Mouse (Mus musculus): ENCODE measurements at regions not wholly inside any gene's neighbourhood (a gene's known extent, or its start where the extent isn't known, plus 50 kb on each side); places are given as distances from the start of the nearest gene placed in this dataset.

DNA sequence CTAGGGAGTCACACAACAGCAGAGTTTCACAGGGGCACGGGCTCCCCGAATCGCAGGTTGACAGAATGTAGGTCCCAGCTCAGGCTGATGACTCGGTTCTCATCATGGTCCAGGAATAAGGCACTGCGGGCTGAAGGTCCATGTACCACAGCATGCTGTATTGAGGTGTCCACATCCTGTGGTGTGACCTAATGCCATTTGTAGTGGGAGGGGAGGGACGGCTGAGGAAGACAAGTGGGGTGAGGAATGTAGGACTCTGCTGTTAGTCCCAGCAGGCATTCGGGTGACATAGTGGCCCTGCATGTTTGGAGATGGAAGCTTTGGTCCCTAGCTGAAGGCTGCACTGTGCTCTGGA lies 84.5 kb upstream of the Zc3h12a start:
- no peak for DNase-seq (ENCODE audit: low spot score)
- Histone ChIP-seq H3K4me2 (ENCODE audit: low read depth, low read length) (no peak overlapping the region), H3K27me3 (replicated peaks; ENCODE audit: control insufficient read depth, insufficient read depth, low read length) (no peaks in the 10 kb centered on the region), H3K27ac (replicated peaks; ENCODE audit: low read depth, low read length) (no peak overlapping the region), H3K9me3 (ENCODE audit: control insufficient read depth, low read length) (0 out of 2 replicates have a peak, but pooled peaks cover 11% of the 10 kb centered on the region), H3K9ac (ENCODE audit: low read depth, low read length) (no peak overlapping the region), H3K36me3 (ENCODE audit: control insufficient read depth, insufficient read depth, low read length) (no peaks in the 10 kb centered on the region), H3K4me1 (ENCODE audit: control insufficient read depth, insufficient read depth, low read length) (peaks cover 5% of the 10 kb centered on the region; the same call in 1 of the 2 replicates), H3K4me3 (ENCODE audit: low read depth, low read length) (no peak overlapping the region)
- WGBS, result 46% methylated on average over 7 of the region's 7 CpGs
- no peak for ATAC-seq (ENCODE audit: low read depth)

DNA sequence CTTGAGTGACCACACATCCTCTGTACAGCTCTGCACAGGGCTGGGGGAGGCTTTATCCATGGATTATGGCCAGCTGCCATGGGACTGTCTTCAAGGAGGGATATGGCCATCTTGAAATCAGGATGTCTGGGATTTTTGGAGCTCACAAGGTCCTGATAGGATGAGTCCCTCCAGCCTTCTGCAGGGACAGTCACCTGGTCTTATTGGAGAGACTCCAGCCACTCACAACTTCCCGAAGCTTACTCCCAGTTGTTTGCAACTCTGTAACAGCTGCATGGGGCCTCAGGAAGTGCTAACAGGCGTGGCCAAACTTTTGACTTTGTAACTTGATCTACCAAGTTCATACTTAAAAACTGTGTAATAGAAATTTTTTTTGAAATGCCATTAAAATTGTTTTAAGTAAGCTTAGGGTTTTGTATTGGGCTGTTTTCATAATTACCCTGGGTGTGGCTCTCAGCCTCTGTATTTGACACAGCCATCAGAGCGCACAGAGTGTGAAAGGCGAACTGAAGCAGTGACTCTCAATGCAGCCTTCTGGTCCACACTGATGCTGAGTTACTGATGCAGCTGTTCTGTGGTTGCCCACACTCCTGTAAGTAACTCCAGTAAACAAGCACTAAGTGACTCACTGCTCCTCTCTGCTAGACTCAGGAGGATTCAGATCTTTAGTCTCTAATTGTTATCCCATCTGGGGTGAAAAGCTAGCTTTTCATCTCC lies 84.0 kb upstream of the Zc3h12a start:
- 0 out of 2 replicates have a peak, but pooled peaks cover 11% of the 10 kb centered on the region for H3K9me3 ChIP-seq (ENCODE audit: control insufficient read depth, low read length)
- DNase-seq (ENCODE audit: low spot score) (peak; percentile 74), ATAC-seq (ENCODE audit: low read depth) (peak; percentile 84)

DNA sequence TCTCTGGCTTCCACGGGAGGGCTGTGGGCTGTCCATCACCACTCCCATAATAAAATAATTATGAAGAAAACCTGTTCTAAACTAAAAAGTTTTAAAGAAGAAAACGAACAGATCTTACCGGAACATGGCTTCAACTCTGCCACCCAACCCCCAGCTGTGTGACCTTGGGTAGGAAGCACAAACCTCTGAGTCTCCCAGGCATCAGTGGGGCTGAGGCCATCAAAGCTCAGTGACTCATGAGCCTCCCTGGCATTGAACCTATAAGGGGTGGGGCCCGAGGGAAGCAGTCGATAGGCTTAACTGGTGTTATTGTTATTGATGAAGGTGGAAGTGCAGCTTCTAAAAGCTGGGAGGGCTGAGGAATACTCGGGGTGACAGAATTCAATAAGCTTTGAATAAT lies 83.1 kb upstream of the Zc3h12a start:
- Histone ChIP-seq H3K27me3 (replicated peaks; ENCODE audit: control insufficient read depth, insufficient read depth, low read length) (no peaks in the 10 kb centered on the region), H3K27ac (replicated peaks; ENCODE audit: low read depth, low read length) (no peak overlapping the region), H3K36me3 (ENCODE audit: control insufficient read depth, insufficient read depth, low read length) (no peaks in the 10 kb centered on the region), H3K4me3 (ENCODE audit: low read depth, low read length) (no peak overlapping the region), H3K9me3 (ENCODE audit: control insufficient read depth, low read length) (0 out of 2 replicates have a peak, but pooled peaks cover 4% of the 10 kb centered on the region), H3K4me1 (ENCODE audit: control insufficient read depth, insufficient read depth, low read length) (peaks cover 5% of the 10 kb centered on the region; the same call in 1 of the 2 replicates), H3K9ac (ENCODE audit: low read depth, low read length) (no peak overlapping the region), H3K4me2 (ENCODE audit: low read depth, low read length) (no peak overlapping the region)
- ATAC-seq (ENCODE audit: low read depth), result no peak
- DNase-seq (ENCODE audit: low spot score), result no peak
- WGBS, result 81% methylated on average over 6 of the region's 6 CpGs

More for the DNA sequence above, 84.0 kb upstream of the Zc3h12a start:
- no peak overlapping the region for H3K4me3 ChIP-seq (ENCODE audit: low read depth, low read length)
- H3K27ac ChIP-seq (replicated peaks; ENCODE audit: low read depth, low read length), result no peak overlapping the region
- H3K4me2 ChIP-seq (ENCODE audit: low read depth, low read length), result no peak overlapping the region
- H3K36me3 ChIP-seq (ENCODE audit: control insufficient read depth, insufficient read depth, low read length), result no peaks in the 10 kb centered on the region
- peaks cover 5% of the 10 kb centered on the region; the same call in 1 of the 2 replicates for H3K4me1 ChIP-seq (ENCODE audit: control insufficient read depth, insufficient read depth, low read length)
- H3K9ac ChIP-seq (ENCODE audit: low read depth, low read length), result no peak overlapping the region
- no peaks in the 10 kb centered on the region for H3K27me3 ChIP-seq (replicated peaks; ENCODE audit: control insufficient read depth, insufficient read depth, low read length)
- WGBS, result 24% methylated on average over 4 of the region's 4 CpGs

DNA sequence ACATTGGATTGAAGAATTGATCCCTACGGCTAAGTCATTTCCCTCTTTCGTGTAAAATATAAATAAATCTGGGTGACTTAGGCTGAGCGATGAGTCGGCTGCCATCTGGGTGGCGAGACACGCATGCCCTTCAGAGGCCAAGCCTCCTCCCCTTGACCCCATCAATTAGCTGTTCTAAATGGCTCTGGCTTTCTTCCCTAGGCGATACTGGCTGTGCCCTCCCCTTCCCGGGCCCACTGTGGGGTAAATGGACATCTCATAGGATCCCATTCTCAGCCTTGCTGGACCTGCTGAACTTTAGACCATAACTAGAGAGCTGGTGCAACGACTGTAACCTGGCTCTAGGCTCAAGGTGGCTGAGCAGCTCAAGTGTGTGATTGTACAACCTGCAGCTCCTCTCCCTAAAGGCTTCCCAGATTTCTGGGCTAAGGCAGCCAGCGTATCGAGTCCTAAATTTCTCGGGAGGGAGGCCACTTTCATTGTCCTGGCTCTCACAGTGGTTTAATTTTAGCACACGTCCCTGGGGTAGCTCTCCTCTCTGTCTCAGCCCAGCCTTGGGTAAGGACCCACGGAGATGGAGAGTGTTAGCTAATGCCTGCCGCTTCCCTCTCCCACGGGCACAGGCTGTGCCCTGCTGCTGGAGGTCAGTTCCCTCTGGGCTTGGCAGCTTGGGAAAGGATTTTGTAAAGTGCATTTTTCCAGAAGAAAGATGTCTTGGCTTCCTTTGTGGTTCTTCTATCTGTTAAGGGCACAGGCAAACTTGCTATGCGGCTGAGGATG lies 80.7 kb upstream of the Zc3h12a start:
- H3K4me3 ChIP-seq (ENCODE audit: low read depth, low read length), result no peak overlapping the region
- peaks cover 5% of the 10 kb centered on the region; the same call in 1 of the 2 replicates for H3K4me1 ChIP-seq (ENCODE audit: control insufficient read depth, insufficient read depth, low read length)
- no peaks in the 10 kb centered on the region for H3K9me3 ChIP-seq (ENCODE audit: control insufficient read depth, low read length)
- H3K27me3 ChIP-seq (replicated peaks; ENCODE audit: control insufficient read depth, insufficient read depth, low read length), result no peaks in the 10 kb centered on the region
- no peak overlapping the region for H3K4me2 ChIP-seq (ENCODE audit: low read depth, low read length)
- H3K9ac ChIP-seq (ENCODE audit: low read depth, low read length), result no peak overlapping the region
- H3K36me3 ChIP-seq (ENCODE audit: control insufficient read depth, insufficient read depth, low read length), result no peaks in the 10 kb centered on the region
- WGBS, result 66% methylated on average over 17 of the region's 17 CpGs
- DNase-seq (ENCODE audit: low spot score), result no peak
- no peak for ATAC-seq (ENCODE audit: low read depth)
- no peak overlapping the region for H3K27ac ChIP-seq (replicated peaks; ENCODE audit: low read depth, low read length)

DNA sequence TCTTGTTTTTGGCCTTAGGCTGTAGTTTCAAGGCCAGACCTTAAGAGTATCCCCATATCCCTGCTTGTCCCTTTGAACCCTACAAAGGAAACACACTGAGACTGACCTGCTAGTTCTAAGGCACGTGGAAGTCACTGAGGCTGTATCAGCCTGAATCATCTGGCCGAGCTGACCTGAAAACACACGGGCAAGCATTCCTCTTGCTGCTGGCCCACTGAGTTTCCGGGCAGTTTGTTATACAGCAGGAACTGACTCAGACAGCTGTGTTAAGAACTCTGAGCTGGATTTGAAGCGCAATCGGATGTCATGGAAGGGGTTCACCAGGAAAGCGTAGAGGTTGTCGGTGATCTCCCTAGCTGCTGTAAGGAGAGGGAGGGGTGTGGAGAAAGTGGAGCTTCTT lies 75.9 kb upstream of the Zc3h12a start:
- WGBS, result 77% methylated on average over 8 of the region's 8 CpGs
- Histone ChIP-seq H3K36me3 (ENCODE audit: control insufficient read depth, insufficient read depth, low read length) (no peaks in the 10 kb centered on the region), H3K9me3 (ENCODE audit: control insufficient read depth, low read length) (no peaks in the 10 kb centered on the region), H3K4me2 (ENCODE audit: low read depth, low read length) (no peak overlapping the region), H3K4me1 (ENCODE audit: control insufficient read depth, insufficient read depth, low read length) (no peaks in the 10 kb centered on the region), H3K4me3 (ENCODE audit: low read depth, low read length) (no peak overlapping the region), H3K27me3 (replicated peaks; ENCODE audit: control insufficient read depth, insufficient read depth, low read length) (peaks cover 3% of the 10 kb centered on the region; the same call in 1 of the 2 replicates), H3K27ac (replicated peaks; ENCODE audit: low read depth, low read length) (no peak overlapping the region), H3K9ac (ENCODE audit: low read depth, low read length) (no peak overlapping the region)
- DNase-seq (ENCODE audit: low spot score) (no peak), ATAC-seq (ENCODE audit: low read depth) (no peak)

DNA sequence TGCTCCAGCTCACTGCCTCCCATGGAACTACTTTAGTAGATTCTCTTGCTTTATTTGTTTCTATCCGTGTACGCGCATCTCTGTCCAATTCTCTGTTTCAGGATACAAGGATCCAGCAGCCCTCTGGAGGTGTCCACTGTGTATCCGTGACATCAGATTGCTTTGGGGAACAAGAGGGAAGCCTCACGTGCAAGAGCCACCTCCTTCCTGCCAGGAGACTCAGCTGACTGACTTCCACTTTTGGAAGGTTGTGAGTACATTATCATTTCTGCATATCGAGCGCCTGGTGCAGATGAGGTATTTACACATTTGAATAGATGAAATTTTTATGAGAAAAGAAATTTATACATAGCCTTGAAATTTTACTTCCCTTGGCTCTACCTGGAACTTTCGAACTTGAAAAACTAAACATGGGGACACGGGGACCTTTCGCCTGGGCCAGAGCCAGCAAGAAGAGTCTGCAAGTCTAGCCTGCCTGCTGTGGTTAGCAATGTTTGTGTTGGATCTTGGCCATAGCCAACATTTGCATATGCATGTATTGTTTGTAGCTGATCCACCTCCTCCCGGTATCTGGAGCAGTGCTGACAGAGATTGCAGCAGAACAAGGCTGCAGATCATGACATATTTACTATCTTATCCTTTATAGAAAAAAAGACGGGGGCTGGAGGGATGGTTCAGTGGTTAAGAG lies 74.1 kb upstream of the Zc3h12a start:
- H3K27ac ChIP-seq (replicated peaks; ENCODE audit: low read depth, low read length), result no peak overlapping the region
- no peak overlapping the region for H3K4me2 ChIP-seq (ENCODE audit: low read depth, low read length)
- no peaks in the 10 kb centered on the region for H3K36me3 ChIP-seq (ENCODE audit: control insufficient read depth, insufficient read depth, low read length)
- DNase-seq (ENCODE audit: low spot score) (peak; percentile 48), ATAC-seq (ENCODE audit: low read depth) (no peak)
- 76% methylated on average over 12 of the region's 12 CpGs for WGBS
- H3K9ac ChIP-seq (ENCODE audit: low read depth, low read length), result no peak overlapping the region
- H3K9me3 ChIP-seq (ENCODE audit: control insufficient read depth, low read length), result no peaks in the 10 kb centered on the region
- H3K4me3 ChIP-seq (ENCODE audit: low read depth, low read length), result no peak overlapping the region
- H3K4me1 ChIP-seq (ENCODE audit: control insufficient read depth, insufficient read depth, low read length), result no peaks in the 10 kb centered on the region
- H3K27me3 ChIP-seq (replicated peaks; ENCODE audit: control insufficient read depth, insufficient read depth, low read length), result peaks cover 8% of the 10 kb centered on the region; the same call in 1 of the 2 replicates

DNA sequence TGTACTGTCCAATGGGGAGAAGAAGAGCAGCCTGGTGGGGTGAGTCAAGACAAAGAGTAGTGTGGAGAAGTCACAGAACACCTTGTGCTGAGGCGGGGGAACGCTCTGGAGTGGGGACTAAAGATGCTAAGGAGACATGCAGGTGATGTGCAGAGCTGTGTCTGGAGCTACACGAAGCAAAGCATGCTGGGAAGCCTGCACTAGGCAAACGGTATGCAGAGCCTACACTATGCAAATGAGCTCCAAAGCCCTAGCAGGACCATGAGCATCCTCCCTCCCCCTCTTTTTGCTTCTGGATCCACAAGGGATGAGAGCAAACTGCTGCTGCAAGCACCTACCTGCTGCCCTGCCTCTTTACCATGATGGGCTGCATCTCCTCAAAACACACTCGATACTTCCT lies 73.1 kb upstream of the Zc3h12a start:
- DNase-seq (ENCODE audit: low spot score) (no peak), ATAC-seq (ENCODE audit: low read depth) (no peak)
- Histone ChIP-seq H3K27me3 (replicated peaks; ENCODE audit: control insufficient read depth, insufficient read depth, low read length) (peaks cover 13% of the 10 kb centered on the region; the same call in 1 of the 2 replicates), H3K9me3 (ENCODE audit: control insufficient read depth, low read length) (no peaks in the 10 kb centered on the region), H3K9ac (ENCODE audit: low read depth, low read length) (no peak overlapping the region), H3K36me3 (ENCODE audit: control insufficient read depth, insufficient read depth, low read length) (no peaks in the 10 kb centered on the region), H3K4me1 (ENCODE audit: control insufficient read depth, insufficient read depth, low read length) (no peaks in the 10 kb centered on the region), H3K4me2 (ENCODE audit: low read depth, low read length) (no peak overlapping the region), H3K4me3 (ENCODE audit: low read depth, low read length) (no peak overlapping the region), H3K27ac (replicated peaks; ENCODE audit: low read depth, low read length) (no peak overlapping the region)
- WGBS, result 66% methylated on average over 5 of the region's 5 CpGs

DNA sequence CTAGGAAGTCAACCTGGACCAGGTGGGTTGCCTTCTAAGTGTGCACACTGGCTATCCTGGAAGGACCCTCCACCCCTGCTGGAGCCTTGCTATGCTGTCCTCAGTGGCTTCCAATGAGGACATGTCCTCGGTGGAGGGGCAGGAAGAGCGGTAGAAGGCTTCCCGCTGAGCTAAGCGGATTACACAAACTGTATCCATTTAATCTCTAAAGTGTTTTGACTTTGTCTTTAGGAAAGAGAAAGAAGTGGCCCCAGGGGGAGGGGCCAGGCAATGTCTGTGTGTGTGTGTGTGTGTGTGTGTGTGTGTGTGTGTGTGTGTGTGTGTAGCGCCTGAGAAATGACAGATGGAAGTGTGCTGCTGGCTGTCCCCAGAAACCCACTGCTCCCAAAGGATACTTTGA lies 71.6 kb upstream of the Zc3h12a start:
- H3K4me2 ChIP-seq (ENCODE audit: low read depth, low read length), result no peak overlapping the region
- no peak overlapping the region for H3K27ac ChIP-seq (replicated peaks; ENCODE audit: low read depth, low read length)
- H3K36me3 ChIP-seq (ENCODE audit: control insufficient read depth, insufficient read depth, low read length), result no peaks in the 10 kb centered on the region
- ATAC-seq (ENCODE audit: low read depth) (no peak), DNase-seq (ENCODE audit: low spot score) (peak; percentile 9)
- 20% methylated on average over 4 of the region's 5 CpGs for WGBS
- H3K4me1 ChIP-seq (ENCODE audit: control insufficient read depth, insufficient read depth, low read length), result no peaks in the 10 kb centered on the region
- no peak overlapping the region for H3K4me3 ChIP-seq (ENCODE audit: low read depth, low read length)
- no peak overlapping the region for H3K9ac ChIP-seq (ENCODE audit: low read depth, low read length)
- peaks cover 21% of the 10 kb centered on the region for H3K27me3 ChIP-seq (replicated peaks; ENCODE audit: control insufficient read depth, insufficient read depth, low read length)
- H3K9me3 ChIP-seq (ENCODE audit: control insufficient read depth, low read length), result no peaks in the 10 kb centered on the region
